Mouse (Mus musculus) G1E (cell line): ENCODE measurements at regions not wholly inside any gene's neighbourhood (a gene's known extent, or its start where the extent isn't known, plus 50 kb on each side); places are given as distances from the start of the nearest gene placed in this dataset.

Experiments
- ATAC-seq: 2 replicates; pipeline ENCODE4 v1.8.0; 2016; ENCODE audit warnings: mild to moderate bottlenecking; ENCODE audit not compliant: insufficient number of reproducible peaks, poor library complexity, low FRiP score, severe bottlenecking; ENCODE audit errors: extremely low read depth
- DNase-seq: peaks from one replicate; pipeline ENCODE4 v3.0.0; 2012; ENCODE audit warnings: low spot score
- H3K27me3 ChIP-seq: 2 replicates; pipeline ENCODE4 v1.6.1; 2012; ENCODE audit warnings: mild to moderate bottlenecking, low read length, inconsistent platforms; ENCODE audit not compliant: insufficient read depth
- H3K36me3 ChIP-seq: replicated peaks from 2 replicates; pipeline ENCODE3; 2012; ENCODE audit warnings: mild to moderate bottlenecking, inconsistent platforms
- H3K4me1 ChIP-seq: 2 replicates; pipeline ENCODE4 v1.6.1; 2012; ENCODE audit warnings: low read depth, low read length, inconsistent platforms, mixed read lengths; ENCODE audit not compliant: insufficient read depth
- H3K4me3 ChIP-seq: 2 replicates; pipeline ENCODE4 v1.5.1; 2012; ENCODE audit warnings: low read depth, mild to moderate bottlenecking, inconsistent platforms, low read length, moderate library complexity, mixed read lengths
- H3K9me3 ChIP-seq: replicated peaks from 2 replicates; pipeline ENCODE4 v1.6.1; 2012; ENCODE audit warnings: inconsistent platforms
- CTCF ChIP-seq: IDR thresholded peaks from 2 replicates; pipeline ENCODE4 v1.5.1; 2012; ENCODE audit warnings: low read depth, low read length, inconsistent platforms, mixed read lengths
- GATA1 ChIP-seq: IDR thresholded peaks from 2 replicates; pipeline ENCODE4 v1.6.1; 2012; ENCODE audit warnings: borderline replicate concordance, low read length, inconsistent platforms, mixed read lengths
- GATA2 ChIP-seq: IDR thresholded peaks from 2 replicates; pipeline ENCODE4 v1.6.1; 2012; ENCODE audit warnings: low read depth, low read length, inconsistent platforms, borderline replicate concordance
- POLR2AphosphoS5 ChIP-seq: IDR thresholded peaks from 2 replicates; pipeline ENCODE4 v1.6.1; 2012; ENCODE audit warnings: low read depth, low read length, inconsistent platforms; ENCODE audit not compliant: insufficient replicate concordance
- TAL1 ChIP-seq: conservative IDR thresholded peaks from 2 replicates; pipeline ENCODE4 v1.6.1; 2012; ENCODE audit warnings: low read depth, low read length, inconsistent platforms, mixed read lengths

GRCm38 (mm10) chr14:99706004-99706403, 407.5 kb downstream of the Klf5 start:
- no peak for TF ChIP-seq GATA1
- no peak for TF ChIP-seq TAL1
- TF ChIP-seq GATA2 = no peak
- TF ChIP-seq CTCF = no peak
- no peak for TF ChIP-seq POLR2AphosphoS5
- no peak overlapping the region for H3K4me3 ChIP-seq
- ATAC-seq (no peak), DNase-seq (no peak)
- peaks cover 27% of the 10 kb centered on the region for H3K9me3 ChIP-seq
- no peaks in the 10 kb centered on the region for H3K27me3 ChIP-seq
- no peaks in the 10 kb centered on the region for H3K4me1 ChIP-seq
- H3K36me3 ChIP-seq = no peaks in the 10 kb centered on the region

- Histone ChIP-seq H3K27me3 (no peaks in the 10 kb centered on the region), H3K4me1 (no peaks in the 10 kb centered on the region), H3K4me3 (no peak overlapping the region), H3K9me3 (peaks cover 27% of the 10 kb centered on the region), H3K36me3 (no peaks in the 10 kb centered on the region)
- no peak for DNase-seq
- no peak for ATAC-seq
- TF ChIP-seq CTCF (no peak), POLR2AphosphoS5 (no peak), GATA2 (no peak), TAL1 (no peak), GATA1 (no peak)
Measured at GRCm38 (mm10) chr14:99708066-99708465, 409.6 kb downstream of the Klf5 start.

GRCm38 (mm10) chr14:99709764-99710163, 411.3 kb downstream of the Klf5 start:
- Histone ChIP-seq H3K9me3 (peaks cover 30% of the 10 kb centered on the region), H3K4me3 (no peak overlapping the region), H3K36me3 (no peaks in the 10 kb centered on the region), H3K27me3 (no peaks in the 10 kb centered on the region), H3K4me1 (no peaks in the 10 kb centered on the region)
- ATAC-seq (no peak), DNase-seq (no peak)
- TF ChIP-seq POLR2AphosphoS5 = no peak
- no peak for TF ChIP-seq GATA1
- TF ChIP-seq TAL1 = no peak
- TF ChIP-seq GATA2 = no peak
- no peak for TF ChIP-seq CTCF

- ATAC-seq (no peak), DNase-seq (no peak)
- no peak overlapping the region for H3K4me3 ChIP-seq
- H3K9me3 ChIP-seq = peaks cover 25% of the 10 kb centered on the region
- H3K27me3 ChIP-seq = no peaks in the 10 kb centered on the region
- no peaks in the 10 kb centered on the region for H3K4me1 ChIP-seq
- TF ChIP-seq CTCF = no peak
- TF ChIP-seq TAL1 = no peak
- TF ChIP-seq GATA2 = no peak
- TF ChIP-seq POLR2AphosphoS5 = no peak
- no peak for TF ChIP-seq GATA1
- H3K36me3 ChIP-seq = no peaks in the 10 kb centered on the region
Measured at GRCm38 (mm10) chr14:99710656-99711177, 412.2 kb downstream of the Klf5 start.

- Histone ChIP-seq H3K9me3 (peaks cover 26% of the 10 kb centered on the region), H3K4me1 (no peaks in the 10 kb centered on the region), H3K27me3 (no peaks in the 10 kb centered on the region), H3K4me3 (no peak overlapping the region), H3K36me3 (no peaks in the 10 kb centered on the region)
- no peak for DNase-seq
- TF ChIP-seq TAL1 (no peak), GATA2 (no peak), GATA1 (no peak), CTCF (no peak)
- ATAC-seq = no peak
Measured at GRCm38 (mm10) chr14:99712624-99713023, 414.1 kb downstream of the Klf5 start.

- Histone ChIP-seq H3K27me3 (no peaks in the 10 kb centered on the region), H3K9me3 (peaks cover 26% of the 10 kb centered on the region), H3K36me3 (no peaks in the 10 kb centered on the region), H3K4me1 (no peaks in the 10 kb centered on the region), H3K4me3 (no peak overlapping the region)
- ATAC-seq (no peak), DNase-seq (no peak)
- no peak for TF ChIP-seq CTCF
Measured at GRCm38 (mm10) chr14:99713069-99713830, 414.8 kb downstream of the Klf5 start.
